Mouse (Mus musculus) cerebellum, adult 9-11 months (tissue): ENCODE measurements around the gene Rpl15.
"Not testable (repeated sequence)": the region's sequence is repeated elsewhere in the genome, so short reads cannot be mapped to it uniquely, and the experiment has no call there.

Experiments used
- DNase-seq: peaks from one replicate; pipeline ENCODE4 v3.0.0; 2022

Rpl15 gene

GRCm38 (mm10) chr14:18240132-18240531 lies 31.1 kb downstream of the Rpl15 start:
- peak; percentile 57 for DNase-seq

DNA sequence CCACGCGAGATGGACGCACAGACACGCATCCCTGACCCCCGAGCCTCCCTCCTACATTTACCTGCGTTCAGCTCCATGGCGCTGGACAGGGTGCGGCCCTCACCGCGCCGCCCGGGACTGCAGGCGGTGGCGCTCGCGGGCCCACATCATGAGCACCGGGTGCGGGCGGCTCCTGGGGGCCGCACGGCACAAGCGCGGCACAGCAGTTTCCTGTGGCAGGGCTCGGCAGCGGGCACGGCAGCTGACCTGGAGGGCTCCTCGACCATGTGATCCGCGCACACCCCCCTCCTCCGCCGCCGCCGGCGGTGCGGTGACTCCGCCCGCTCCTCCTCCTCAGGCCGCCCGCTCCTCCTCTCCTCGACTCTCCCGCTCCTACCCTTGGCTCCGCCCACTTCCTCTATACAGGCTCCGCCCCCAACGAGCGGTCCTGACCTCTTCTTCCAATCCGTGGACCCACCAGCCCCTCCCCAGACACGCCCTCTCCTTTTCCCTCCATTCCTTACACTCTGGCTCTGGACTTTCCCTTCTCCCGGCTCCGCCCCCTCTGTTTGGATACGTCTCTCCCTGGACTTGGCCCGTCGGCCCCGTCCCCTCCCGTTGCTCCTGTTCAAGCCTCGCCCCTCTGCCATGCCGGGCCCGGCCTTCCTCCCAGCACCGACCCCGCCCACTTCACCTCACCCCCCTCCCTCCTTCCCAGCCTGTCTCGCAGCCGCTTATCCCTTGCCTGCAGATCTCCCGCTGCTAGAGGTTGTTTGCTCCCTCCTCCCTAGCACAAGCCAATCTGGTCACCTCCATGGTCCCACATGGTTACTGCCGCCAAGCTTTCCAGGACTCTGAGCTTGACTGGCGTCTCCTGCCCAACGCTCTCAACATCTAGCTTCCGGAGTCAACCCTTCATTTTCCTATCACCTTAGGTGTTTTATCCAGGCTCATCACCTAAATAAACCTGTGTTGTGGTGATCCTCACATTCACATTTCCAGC lies 32.1 kb downstream of the Rpl15 start, which contains the start of gene Nr1d2:
Nr1d2 (minus strand) TSS at position 378 of the 982 bp plus-strand sequence.
- peak; percentile 100 for DNase-seq

GRCm38 (mm10) chr14:18238131-18238749 lies 33.0 kb downstream of the Rpl15 start:
- DNase-seq, result peak; percentile 99

GRCm38 (mm10) chr14:18237381-18237780 lies 33.8 kb downstream of the Rpl15 start:
- no peak for DNase-seq

- DNase-seq, result not testable (repeated sequence)
Measured at GRCm38 (mm10) chr14:18236496-18237235, 34.5 kb downstream of the Rpl15 start.

DNA sequence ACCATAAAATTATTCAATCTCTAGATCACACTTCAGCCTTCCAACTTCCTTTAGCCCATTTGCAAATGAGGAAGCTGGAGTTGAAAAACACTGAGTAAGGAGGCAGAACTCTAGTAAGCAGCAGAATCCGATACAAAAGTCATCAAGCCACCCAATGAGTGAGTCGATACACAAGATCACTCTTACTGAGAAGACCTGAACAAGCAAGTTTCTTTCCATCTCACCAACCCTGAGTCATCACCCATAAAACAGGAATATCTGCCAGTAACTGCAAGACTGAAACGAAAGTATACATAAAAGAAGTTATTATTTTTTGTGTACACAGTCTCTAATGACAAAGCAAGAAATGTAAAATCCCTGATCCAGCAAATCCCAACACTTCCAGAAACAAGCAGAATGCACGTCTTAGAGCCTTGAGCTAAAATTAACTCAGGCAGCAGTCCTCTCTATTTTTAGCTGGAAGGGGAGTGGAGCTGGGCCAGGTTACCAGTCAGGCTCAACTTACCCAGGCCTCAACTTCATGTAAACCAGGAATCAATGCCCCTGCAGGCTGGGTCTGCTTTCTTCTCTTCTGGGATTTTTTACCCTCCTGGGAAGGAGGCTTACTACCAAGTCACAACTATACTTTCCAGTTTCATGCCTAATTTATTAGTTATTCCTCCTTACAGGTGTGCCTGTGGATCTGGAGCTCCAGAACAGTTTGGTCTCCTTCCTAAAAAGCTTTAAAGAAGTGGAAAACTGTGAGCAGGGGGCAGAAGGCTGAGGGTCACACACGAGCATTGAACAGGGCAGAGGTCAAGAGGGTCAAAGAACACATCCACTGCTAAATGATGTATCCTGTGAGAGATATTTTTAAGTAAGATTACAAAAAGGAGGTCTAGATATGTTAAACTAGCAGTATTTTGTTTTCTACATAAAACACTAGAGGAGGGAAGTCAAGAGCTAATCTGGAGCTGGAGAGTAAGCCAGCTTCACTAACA lies 36.9 kb downstream of the Rpl15 start:
- no peak for DNase-seq

GRCm38 (mm10) chr14:18233076-18233475 lies 38.1 kb downstream of the Rpl15 start:
- no peak for DNase-seq

DNA sequence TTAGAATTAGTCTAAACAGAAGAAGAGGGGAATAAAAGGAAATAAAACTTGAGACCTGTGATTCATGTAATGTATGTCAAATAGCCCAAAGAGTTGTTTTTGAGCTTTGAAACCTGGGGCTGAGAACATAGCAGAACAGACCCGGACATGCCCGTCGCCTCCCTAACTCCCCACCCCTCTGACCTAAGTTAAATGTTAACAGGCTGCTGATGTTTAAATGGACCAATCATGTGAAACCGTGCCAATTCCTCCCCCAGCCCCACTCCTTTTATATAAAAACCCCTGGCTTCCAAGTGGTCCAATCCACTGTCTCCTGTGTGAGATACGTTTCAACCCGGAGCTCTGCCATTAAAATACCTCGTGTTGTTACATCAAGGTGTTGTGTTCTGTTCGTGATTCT lies 39.3 kb downstream of the Rpl15 start:
- DNase-seq, result not testable (repeated sequence)

DNA sequence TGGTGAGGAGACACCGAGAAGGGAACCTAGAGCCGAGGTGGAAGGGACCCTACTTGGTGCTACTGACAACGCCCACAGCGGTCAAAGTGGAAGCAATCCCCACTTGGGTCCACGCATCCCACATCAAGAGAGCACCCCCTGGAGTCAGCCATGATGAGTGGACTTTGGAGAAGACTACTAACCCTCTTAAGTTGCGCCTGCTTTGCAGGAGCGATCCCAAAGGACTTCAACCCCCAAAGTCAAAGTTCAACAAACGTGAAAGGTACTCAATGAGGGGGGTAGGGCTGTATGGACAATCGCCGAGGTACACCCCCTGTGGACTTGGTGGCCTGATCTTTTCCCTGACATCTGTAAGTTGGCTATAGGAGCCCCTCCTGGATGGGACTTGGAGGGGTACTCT lies 41.4 kb downstream of the Rpl15 start:
- DNase-seq, result not testable (repeated sequence)

DNA sequence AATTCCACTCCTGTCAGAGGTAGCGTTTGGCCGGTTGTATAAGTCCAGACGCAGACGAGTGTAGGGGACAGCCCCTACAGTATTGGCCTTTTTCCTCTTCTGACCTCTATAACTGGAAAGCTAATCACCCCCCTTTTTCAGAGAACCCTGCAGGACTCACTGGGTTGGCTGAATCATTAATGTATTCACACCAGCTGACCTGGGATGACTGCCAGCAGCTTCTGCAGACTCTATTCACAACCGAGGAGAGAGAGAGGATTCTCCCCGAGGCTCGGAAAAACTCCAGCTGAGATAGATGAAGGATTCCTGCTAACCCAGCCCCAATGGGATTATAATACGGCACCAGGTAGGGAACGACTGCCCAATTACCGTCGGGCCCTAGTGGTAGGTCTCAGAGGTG lies 45.0 kb downstream of the Rpl15 start:
- peak; percentile 66 for DNase-seq

DNA sequence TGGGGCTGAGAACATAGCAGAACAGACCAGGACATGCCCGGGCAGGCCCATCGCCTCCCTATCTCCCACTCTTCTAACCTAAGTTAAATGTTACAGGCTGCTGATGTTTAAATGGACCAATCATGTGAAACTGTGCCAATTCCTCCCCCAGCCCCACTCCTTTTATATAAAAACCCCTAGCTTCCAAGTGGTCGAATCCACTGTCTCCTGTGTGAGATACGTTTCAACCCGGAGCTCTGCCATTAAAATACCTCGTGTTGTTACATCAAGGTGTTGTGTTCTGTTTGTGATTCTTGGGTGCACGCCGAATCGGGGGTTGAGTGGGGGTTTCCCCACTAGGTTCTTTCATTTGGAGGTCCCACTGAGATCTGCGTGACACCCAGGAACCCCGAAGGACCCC lies 45.8 kb downstream of the Rpl15 start:
- not testable (repeated sequence) for DNase-seq

- DNase-seq, result no peak
Measured at GRCm38 (mm10) chr14:18221977-18222376, 49.2 kb downstream of the Rpl15 start.
